ENCODE assay signal across 14 mouse cellular contexts in genomic region chr1:131714388-131715337, GRCm38 (mm10). TPM values are rescaled to one million over a fixed set of nuclear protein-coding genes. Genes with fewer than 3 reads are reported as not detected.
DNase-seq lines count a peak whose midpoint lies in the region; TF ChIP-seq lines count a peak whose summit lies in the region.
"Had no signal": no experiment of that assay in that cellular context is flagged by ENCODE, and none has a peak within 500 bp of the region (broad histone marks: within the 10 kb centered on the region; RNA-seq: fewer than 3 reads in every experiment).

No protein-coding gene starts in this region.

- peak; percentile 46 to 52 for DNase-seq in cerebellum, postnatal 10 days
- no peak for DNase-seq in cerebellum, adult 9-10 months
- peak; percentile 20 for DNase-seq in layer of hippocampus, adult 9-11 months
- DNase-seq in layer of hippocampus, adult 11-12 months (ENCODE audit: low spot score): no peak
- DNase-seq in heart, postnatal 4 days: peak; percentile 51
- DNase-seq in cerebellum, adult 8-10 months: no peak
- DNase-seq in left cerebral cortex, postnatal 14 days (ENCODE audit: low spot score in 2 of 2): no peak
- DNase-seq: kidney, postnatal 14 days had no signal

- no peak overlapping the region for H3K9ac ChIP-seq in ES-Bruce4 (ENCODE audit: low read depth, poor library complexity, severe bottlenecking)
- H3K9ac ChIP-seq: forebrain, embryonic 13.5 days; stomach, embryonic 15.5 days had no signal

- intact Hi-C loops in left cerebral cortex, postnatal 14 days (cut with DNase I): no loop called here

- no peak for TF ChIP-seq POLR2A in ES-Bruce4 (IDR thresholded peaks at IDR 0.05; ENCODE audit: insufficient read depth, low read length)

- H3K27me3 ChIP-seq in ES-Bruce4 (ENCODE audit: control insufficient read depth, insufficient read depth, low read length, poor library complexity, severe bottlenecking): no peaks in the 10 kb centered on the region
- H3K27me3 ChIP-seq: forebrain, embryonic 13.5 days; stomach, embryonic 15.5 days had no signal

- H3K4me3 ChIP-seq in ES-Bruce4 (ENCODE audit: low read depth, low read length): 0 out of 2 replicates have a peak overlapping the region, but pooled peaks have one; percentile 7
- H3K4me3 ChIP-seq: forebrain, embryonic 13.5 days; stomach, embryonic 15.5 days had no signal

- TF ChIP-seq CTCF in ES-Bruce4 (IDR thresholded peaks at IDR 0.05; ENCODE audit: low read depth, low read length): peak; percentile 70

- H3K9me3 ChIP-seq in ES-Bruce4 (replicated peaks; ENCODE audit: control insufficient read depth, insufficient read depth, low read length, poor library complexity, severe bottlenecking): no peaks in the 10 kb centered on the region
- H3K9me3 ChIP-seq: forebrain, embryonic 13.5 days; stomach, embryonic 15.5 days had no signal

- TF ChIP-seq EP300 in ES-Bruce4 (IDR thresholded peaks at IDR 0.05; ENCODE audit: insufficient read depth, low read depth, low read length): no peak

- no peaks in the 10 kb centered on the region for H3K36me3 ChIP-seq in ES-Bruce4 (ENCODE audit: control insufficient read depth, insufficient read depth, low read length, poor library complexity, severe bottlenecking)
- H3K36me3 ChIP-seq: stomach, embryonic 15.5 days had no signal

- H3K27ac ChIP-seq in ES-Bruce4 (ENCODE audit: insufficient read depth, low read length): no peak overlapping the region
- H3K27ac ChIP-seq: forebrain, embryonic 13.5 days; stomach, embryonic 15.5 days had no signal

- peaks cover 6% of the 10 kb centered on the region for H3K4me1 ChIP-seq in ES-Bruce4 (ENCODE audit: control insufficient read depth, insufficient read depth, low read length)

RNA-seq across cellular contexts. Expression of gene Rab7b, which starts 26.2 kb away (rescaled TPM):
- polyA plus RNA-seq in ES-Bruce4 (2011; ENCODE audit: insufficient read depth, insufficient read length, low read depth, missing spikeins): 3.1 and 4.4 TPM in 2 replicates
- total RNA-seq in heart, postnatal 4 days (2021): 1 to 10 TPM; 2.6 to 3.6 TPM
- 1 to 10 TPM; 2.7 to 3.8 TPM for total RNA-seq in left cerebral cortex, postnatal 14 days (2021)

RNA-seq across cellular contexts. Expression of gene Slc26a9, which starts 29.2 kb away (rescaled TPM):
- polyA plus RNA-seq in ES-Bruce4 (2011; ENCODE audit: insufficient read depth, insufficient read length, low read depth, missing spikeins): not detected in 2 replicates
- total RNA-seq in heart, postnatal 4 days (2021): under 1 TPM in 1 of 2 experiments, not detected in 1; 0.07 TPM
- under 1 TPM; 0.21 to 0.42 TPM for total RNA-seq in left cerebral cortex, postnatal 14 days (2021)
- total RNA-seq: hematopoietic stem cell, adult 5-6 weeks had no signal
- polyA plus RNA-seq: C2C12; limb, embryonic 11.5 days had no signal

Comparison
In these comparisons a context has a peak if more than half of its experiments do, and no peak if none do; other contexts are left out.
1. DNase-seq: peak in cerebellum, postnatal 10 days (2 of 2), layer of hippocampus, adult 9-11 months (single experiment) and heart, postnatal 4 days (single experiment); none in cerebellum, adult 9-10 months (single experiment), layer of hippocampus, adult 11-12 months (single experiment), cerebellum, adult 8-10 months (single experiment) and left cerebral cortex, postnatal 14 days (0 of 2).